Mouse (Mus musculus) hindbrain, postnatal 0 days (tissue): ENCODE results near the gene Myh7. TPM values are rescaled to one million over a fixed set of nuclear protein-coding genes. Genes with fewer than 3 reads are reported as not detected.
"Not testable (repeated sequence)": the region's sequence is repeated elsewhere in the genome, so short reads cannot be mapped to it uniquely, and the experiment has no call there.

Source experiments
- ATAC-seq: fragments of 200-750 bp; cut with Nextera tagmentation; 2 replicates; pipeline ENCODE4 v1.8.0; 2017; ENCODE audit warnings: mild to moderate bottlenecking, moderate TSS enrichment, moderate library complexity
- DNase-seq: peaks from one replicate; pipeline ENCODE4 v3.0.0-alpha.2; 2015; ENCODE audit warnings: low spot score
- H3K27ac ChIP-seq: fragments of 300-500 bp; sonication (generic); 2 replicates; pipeline ENCODE4 v1.5.1; 2014; ENCODE audit warnings: mild to moderate bottlenecking
- H3K27me3 ChIP-seq: fragments of 300-500 bp; sonication (generic); 2 replicates; pipeline ENCODE4 v1.6.1; 2014; ENCODE audit warnings: low read length, mixed read lengths; ENCODE audit not compliant: insufficient read depth
- H3K36me3 ChIP-seq: fragments of 300-500 bp; sonication (generic); 2 replicates; pipeline ENCODE4 v1.6.1; 2014; ENCODE audit warnings: low read length, mixed read lengths; ENCODE audit not compliant: insufficient read depth
- H3K4me1 ChIP-seq: fragments of 300-500 bp; sonication (generic); 2 replicates; pipeline ENCODE4 v1.6.1; 2014; ENCODE audit warnings: antibody characterized with exemption, low read length, mixed read lengths; ENCODE audit not compliant: insufficient read depth
- H3K4me2 ChIP-seq: fragments of 300-500 bp; sonication (generic); 2 replicates; pipeline ENCODE4 v1.6.1; 2014; ENCODE audit warnings: low read depth, mild to moderate bottlenecking, low read length, moderate library complexity, mixed read lengths
- H3K4me3 ChIP-seq: fragments of 300-500 bp; sonication (generic); 2 replicates; pipeline ENCODE4 v1.5.1; 2014; ENCODE audit warnings: low read length
- H3K9ac ChIP-seq: fragments of 300-500 bp; sonication (generic); replicated peaks from 2 replicates; pipeline ENCODE4 v1.6.1; 2014; ENCODE audit warnings: mild to moderate bottlenecking, low read length, moderate library complexity, mixed read lengths
- H3K9me3 ChIP-seq: fragments of 300-500 bp; sonication (generic); 2 replicates; pipeline ENCODE4 v1.6.1; 2016; ENCODE audit warnings: low read length, mixed read lengths
- CTCF ChIP-seq: IDR thresholded peaks from 2 replicates; pipeline ENCODE4 v1.5.1; 2016; ENCODE audit warnings: antibody characterized with exemption, control low read depth, low read depth
- WGBS: fragments of 180-500 bp; shearing (Covaris S2); extraction: QIAGEN DNeasy Blood & Tissue Kit; methylation state at CpG from one replicate; pipeline ENCODE4 v1.1.7; 2014; 5-methylcytosine and 5-hydroxymethylcytosine counted together
- polyA plus RNA-seq: library from polyadenylated mRNA; unstranded; fragments of >200 nt; fragmentation: Nextera tagmentation; extraction: Ambion mirVana; gene quantifications from 2 replicates; pipeline ENCODE4 v1.2.1, GENCODE M21; 2015
- total RNA-seq: library from RNA; depleted of rRNA; stranded (reverse); fragments of >200 nt; gene quantifications from 2 replicates; pipeline ENCODE4 v1.2.3, GENCODE M21; 2014

Myh7 gene
- total and polyA plus RNA-seq, 2 experiments from 2014 or later: 2.0 to 8.6 TPM

DNA sequence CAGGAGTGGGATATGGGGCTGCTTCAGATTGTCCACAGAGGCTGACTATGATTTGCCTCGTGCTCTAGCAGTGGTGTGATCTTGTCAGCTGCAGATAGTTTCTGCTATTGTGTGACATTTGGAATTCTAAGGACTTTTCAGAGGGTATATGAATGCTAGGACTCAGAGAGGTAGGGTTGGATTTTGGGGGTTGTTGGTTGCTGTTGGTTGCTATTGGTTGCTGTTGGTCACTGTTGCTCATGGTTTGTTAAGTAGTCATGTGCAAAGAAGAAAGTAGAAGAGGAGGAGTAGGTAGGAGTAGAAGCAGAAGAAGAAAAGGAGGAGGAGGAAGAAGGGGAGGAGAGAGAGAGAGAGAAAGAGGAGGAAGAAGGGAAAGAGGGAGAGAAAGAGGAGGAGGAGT is 17.8 kb downstream of the Myh7 start, which contains the start of gene Gm17428:
Gene Gm17428, plus strand, starts transcription at position 301 of the 400 bp plus-strand sequence.
- Histone ChIP-seq H3K4me2 (no peak within 1 kb of the TSS), H3K27me3 (no peaks in the 10 kb centered on the region), H3K27ac (no peak within 1 kb of the TSS), H3K36me3 (no peaks in the 10 kb centered on the region), H3K9me3 (no peaks in the 10 kb centered on the region), H3K4me1 (peaks cover 6% of the 10 kb centered on the region; the same call in 1 of the 2 replicates), H3K4me3 (no peak within 1 kb of the TSS), H3K9ac (no peak within 1 kb of the TSS)
- DNase-seq (no peak), ATAC-seq (no peak)
- TF ChIP-seq CTCF: no peak
- WGBS: 72% methylated on average over 1 of the region's 1 CpGs

DNA sequence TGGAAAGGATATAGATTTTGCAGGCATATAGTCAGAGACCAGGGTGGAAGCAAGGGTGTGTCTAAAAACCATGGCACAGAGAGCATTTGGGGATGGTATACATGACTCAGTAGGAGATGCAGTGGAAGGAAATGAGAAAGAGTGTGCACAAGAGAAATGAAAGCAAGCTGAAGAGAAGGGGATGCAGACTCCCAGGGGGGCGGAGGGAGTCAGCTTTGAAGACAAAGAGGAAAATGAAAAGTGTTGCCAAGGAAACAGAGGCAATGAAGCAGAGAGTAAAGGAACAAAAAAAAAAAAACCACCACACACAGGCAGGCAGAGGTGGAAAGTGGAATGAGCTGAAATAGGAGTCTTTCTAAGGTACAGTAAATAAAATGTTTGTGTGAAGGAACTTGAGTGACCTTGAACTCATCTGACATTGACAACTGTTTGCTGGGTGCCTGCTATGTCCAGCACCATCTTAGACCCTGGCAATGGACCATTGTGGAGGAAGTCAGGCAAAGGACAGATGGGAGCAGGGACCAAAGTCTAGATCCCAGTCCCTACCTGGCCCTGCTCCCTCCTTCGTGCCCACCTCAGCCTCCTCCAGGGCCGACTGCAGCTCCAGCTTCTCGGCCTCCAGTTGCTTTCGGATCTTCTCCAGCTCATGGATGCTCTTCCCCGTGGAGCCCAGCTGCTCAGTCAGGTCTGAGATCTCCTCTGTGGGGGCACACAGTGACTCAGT is 20.2 kb downstream of the Myh7 start:
- Histone ChIP-seq H3K27ac (peak overlapping the region; percentile 82), H3K4me1 (peaks cover 6% of the 10 kb centered on the region; the same call in 1 of the 2 replicates), H3K9me3 (no peaks in the 10 kb centered on the region), H3K9ac (no peak overlapping the region), H3K4me3 (no peak overlapping the region), H3K36me3 (no peaks in the 10 kb centered on the region), H3K27me3 (no peaks in the 10 kb centered on the region), H3K4me2 (no peak overlapping the region)
- 54% methylated on average over 6 of the region's 6 CpGs for WGBS
- ATAC-seq (peak; percentile 74), DNase-seq (peak; percentile 81)
- no peak for TF ChIP-seq CTCF

DNA sequence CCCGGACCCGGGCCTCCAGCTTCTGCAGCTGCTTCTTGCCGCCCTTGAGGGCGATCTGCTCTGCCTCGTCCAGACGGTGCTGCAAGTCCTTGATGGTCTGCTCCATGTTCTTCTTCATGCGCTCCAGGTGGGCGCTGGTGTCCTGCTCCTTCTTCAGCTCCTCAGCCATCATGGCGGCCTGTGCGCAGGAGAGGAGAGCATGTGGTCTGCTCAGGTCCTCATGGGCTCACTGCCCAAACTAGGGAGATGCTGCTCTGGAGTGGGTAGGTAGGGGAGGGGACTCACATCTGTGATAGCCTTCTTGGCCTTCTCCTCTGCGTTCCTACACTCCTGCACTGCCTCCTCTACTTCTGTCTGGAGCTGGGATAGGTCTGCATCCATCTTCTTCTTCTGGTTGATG is 21.6 kb downstream of the Myh7 start:
- not testable (repeated sequence) for H3K36me3 ChIP-seq, H3K4me1 ChIP-seq, H3K4me2 ChIP-seq, DNase-seq, H3K9me3 ChIP-seq, H3K4me3 ChIP-seq, ATAC-seq, H3K9ac ChIP-seq, H3K27me3 ChIP-seq
- 97% methylated on average over 7 of the region's 11 CpGs for WGBS
- peak overlapping the region; percentile 82; the same call in 1 of the 2 replicates for H3K27ac ChIP-seq

- no peak overlapping the region for H3K27ac ChIP-seq
- no peaks in the 10 kb centered on the region for H3K9me3 ChIP-seq
- H3K4me3 ChIP-seq: no peak overlapping the region
Measured at GRCm38 (mm10) chr14:54968344-54968743, 26.1 kb downstream of the Myh7 start.

DNA sequence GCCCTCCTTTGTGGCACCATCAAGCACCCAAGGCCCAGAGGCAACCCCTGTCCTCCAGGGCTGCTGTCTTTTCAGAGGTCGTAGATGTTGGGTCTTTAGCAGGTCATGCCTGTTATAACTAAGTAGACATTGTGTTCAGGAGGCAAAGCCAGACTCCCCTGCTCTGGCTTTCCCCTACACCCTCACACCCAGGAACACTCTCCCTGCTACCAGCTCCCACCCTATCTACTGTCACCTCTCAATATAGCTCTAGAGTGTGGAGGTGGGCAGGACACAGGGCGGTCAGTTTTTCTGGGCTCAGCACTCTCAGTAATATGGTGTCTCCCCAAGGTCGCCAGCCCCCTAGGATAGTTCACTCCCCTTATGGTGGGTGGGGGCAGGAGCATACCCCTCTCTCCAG is 26.6 kb downstream of the Myh7 start:
- Histone ChIP-seq H3K27ac (no peak overlapping the region), H3K9ac (no peak overlapping the region), H3K4me2 (no peak overlapping the region), H3K36me3 (no peaks in the 10 kb centered on the region), H3K4me1 (no peaks in the 10 kb centered on the region), H3K9me3 (no peaks in the 10 kb centered on the region), H3K4me3 (no peak overlapping the region), H3K27me3 (no peaks in the 10 kb centered on the region)
- DNase-seq (no peak), ATAC-seq (no peak)
- 86% methylated on average over 3 of the region's 3 CpGs for WGBS
- TF ChIP-seq CTCF: no peak

More at GRCm38 (mm10) chr14:54968344-54968743, 26.1 kb downstream of the Myh7 start:
- no peaks in the 10 kb centered on the region for H3K27me3 ChIP-seq
- H3K36me3 ChIP-seq: no peaks in the 10 kb centered on the region
- DNase-seq (no peak), ATAC-seq (no peak)
- no peak overlapping the region for H3K9ac ChIP-seq
- no peaks in the 10 kb centered on the region for H3K4me1 ChIP-seq
- no peak for TF ChIP-seq CTCF
- H3K4me2 ChIP-seq: no peak overlapping the region

DNA sequence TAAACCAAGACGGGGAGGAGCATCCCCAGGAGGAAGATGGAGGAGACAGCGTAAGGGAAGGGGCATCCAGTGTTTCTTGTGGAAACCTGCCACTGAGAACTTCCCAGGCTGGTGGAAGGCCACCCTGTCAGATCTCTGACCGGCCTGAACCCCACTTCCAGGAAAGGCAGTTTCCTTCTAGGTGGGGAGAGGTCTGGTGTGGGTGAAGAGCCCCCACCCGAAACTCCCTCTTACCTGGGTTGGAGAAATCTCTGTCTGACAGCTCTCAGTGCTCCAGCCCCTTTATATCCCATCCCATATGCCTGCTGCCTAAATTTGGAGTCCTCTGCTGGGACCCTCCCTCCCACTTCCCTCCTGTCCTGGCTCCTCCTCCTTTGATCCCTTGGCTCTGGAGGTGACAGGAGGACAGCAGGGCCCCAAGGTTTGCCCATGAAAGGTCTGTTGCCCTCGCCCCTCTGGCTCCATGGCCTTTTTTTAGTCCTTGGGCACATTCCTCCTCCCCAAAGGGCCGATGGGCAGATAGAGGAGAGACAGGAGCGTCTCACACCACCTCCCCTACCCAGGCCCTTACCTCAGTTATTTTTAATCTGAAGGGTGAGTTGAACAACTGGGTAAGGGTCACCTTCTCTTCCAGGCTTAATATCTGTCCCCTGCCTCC is 28.0 kb downstream of the Myh7 start, which contains the start of gene Myh6:
Gene Myh6, minus strand, starts transcription at position 608 of the 658 bp plus-strand sequence.
- no peak within 1 kb of the TSS for H3K27ac ChIP-seq
- ATAC-seq: no peak
- 73% methylated on average over 7 of the region's 7 CpGs for WGBS

DNA sequence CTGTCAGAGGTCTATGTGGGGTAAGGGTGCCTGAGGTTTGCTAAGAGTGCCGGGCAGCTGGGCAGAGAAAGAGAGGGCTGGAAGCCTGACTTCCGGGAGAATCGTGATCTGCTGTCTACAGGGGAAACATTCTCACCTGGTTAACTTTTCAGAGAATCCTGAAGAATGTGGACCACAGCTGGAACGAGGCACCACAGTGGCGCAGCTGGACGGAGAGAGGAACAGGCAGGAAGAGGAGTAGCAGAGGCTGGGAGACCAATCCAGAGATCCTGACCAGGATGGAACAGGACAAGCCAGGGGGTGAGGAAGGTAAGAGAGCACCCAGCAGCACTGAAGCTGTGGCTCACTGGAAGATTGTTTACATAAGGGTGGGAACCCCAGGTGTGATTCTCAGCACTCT is 28.8 kb downstream of the Myh7 start:
- no peak for TF ChIP-seq CTCF
- H3K27ac ChIP-seq: no peak overlapping the region
- no peak overlapping the region for H3K4me3 ChIP-seq
- 80% methylated on average over 6 of the region's 6 CpGs for WGBS
- ATAC-seq: no peak
- H3K27me3 ChIP-seq: no peaks in the 10 kb centered on the region
- no peak for DNase-seq
- no peaks in the 10 kb centered on the region for H3K36me3 ChIP-seq
- H3K4me1 ChIP-seq: no peaks in the 10 kb centered on the region
- H3K9ac ChIP-seq: no peak overlapping the region
- no peaks in the 10 kb centered on the region for H3K9me3 ChIP-seq
- no peak overlapping the region for H3K4me2 ChIP-seq

More for the DNA sequence above, 28.0 kb downstream of the Myh7 start, which contains the start of gene Myh6:
- no peaks in the 10 kb centered on the region for H3K27me3 ChIP-seq
- H3K4me2 ChIP-seq: no peak within 1 kb of the TSS
- H3K9ac ChIP-seq: no peak within 1 kb of the TSS
- DNase-seq: no peak
- H3K4me1 ChIP-seq: no peaks in the 10 kb centered on the region
- no peaks in the 10 kb centered on the region for H3K36me3 ChIP-seq
- no peak for TF ChIP-seq CTCF
- H3K9me3 ChIP-seq: no peaks in the 10 kb centered on the region
- no peak within 1 kb of the TSS for H3K4me3 ChIP-seq
